Mouse (Mus musculus) bone marrow, adult 2 months (tissue): ENCODE measurements around the gene Itgb3bp. TPM values are rescaled to one million over a fixed set of nuclear protein-coding genes. Genes with fewer than 3 reads are reported as not detected.

Source experiments
- H3K27ac ChIP-seq: fragments of 200-500 bp; 2 replicates; pipeline ENCODE4 v1.5.1; 2012; ENCODE audit warnings: low read depth, mild to moderate bottlenecking, control low read depth, inconsistent platforms, low read length; ENCODE audit not compliant: control insufficient read depth, poor library complexity, insufficient read depth
- H3K4me1 ChIP-seq: fragments of 200-500 bp; 2 replicates; pipeline ENCODE4 v1.6.1; 2011; ENCODE audit warnings: low read length; ENCODE audit not compliant: control insufficient read depth, insufficient read depth
- H3K4me3 ChIP-seq: fragments of 200-500 bp; replicated peaks from 2 replicates; pipeline ENCODE3; 2011; ENCODE audit warnings: mild to moderate bottlenecking, low read depth, low read length, control low read depth; ENCODE audit not compliant: control insufficient read depth
- CTCF ChIP-seq: fragments of 200-500 bp; IDR thresholded peaks from 2 replicates; pipeline ENCODE4 v1.5.1; 2011; ENCODE audit warnings: low read length, control low read depth; ENCODE audit not compliant: control insufficient read depth, insufficient read depth
- POLR2A ChIP-seq: fragments of 200-500 bp; IDR thresholded peaks from 2 replicates; pipeline ENCODE4 v1.6.1; 2011; ENCODE audit warnings: low read depth, mild to moderate bottlenecking, control low read depth, low read length, borderline replicate concordance; ENCODE audit not compliant: control insufficient read depth
- WGBS: fragments of 180-500 bp; shearing (Covaris S2); methylation state at CpG from one replicate; pipeline ENCODE4 v1.1.7; 2018; 5-methylcytosine and 5-hydroxymethylcytosine counted together
- polyA plus RNA-seq: library from polyadenylated mRNA; stranded (reverse); fragments of >200 nt; gene quantifications from 2 replicates; pipeline ENCODE4 v1.2.4, GENCODE M21; 2011; ENCODE audit warnings: low replicate concordance; ENCODE audit not compliant: missing spikeins, insufficient read depth, insufficient read length

The Itgb3bp gene
- polyA plus RNA-seq, 1 experiment = 8.9 TPM

DNA sequence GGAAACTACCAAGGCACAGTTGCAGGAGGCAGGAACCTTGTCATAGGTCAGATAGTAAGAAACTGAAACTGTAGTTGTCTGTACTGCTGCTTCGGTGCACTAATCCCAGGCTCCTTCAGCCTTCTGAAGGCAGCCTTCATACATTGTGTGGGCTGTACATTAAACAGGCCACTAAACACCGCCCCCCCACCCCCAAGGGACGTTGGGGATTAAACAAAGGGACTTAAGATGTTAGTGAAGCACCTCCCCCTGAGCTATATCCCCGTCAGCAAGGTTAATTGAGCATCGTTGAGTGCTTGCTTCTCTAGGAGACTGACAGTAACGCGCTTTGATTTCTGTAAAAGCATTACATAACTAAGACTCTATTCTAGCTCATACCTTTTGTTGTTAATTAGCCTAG is 189.8 kb downstream of the Itgb3bp start:
- H3K27ac ChIP-seq = no peak overlapping the region
- WGBS = 90% methylated on average over 7 of the region's 7 CpGs
- no peak overlapping the region for H3K4me3 ChIP-seq
- H3K4me1 ChIP-seq = no peaks in the 10 kb centered on the region
- no peak for TF ChIP-seq CTCF
- TF ChIP-seq POLR2A = no peak

GRCm38 (mm10) chr4:99725914-99726451 is 203.6 kb downstream of the Itgb3bp start:
- Histone ChIP-seq H3K4me1 (no peaks in the 10 kb centered on the region), H3K27ac (no peak overlapping the region), H3K4me3 (no peak overlapping the region)
- TF ChIP-seq CTCF (no peak), POLR2A (no peak)
- 65% methylated on average over 8 of the region's 8 CpGs for WGBS

GRCm38 (mm10) chr4:99724331-99724730 is 205.3 kb downstream of the Itgb3bp start:
- Histone ChIP-seq H3K4me3 (no peak overlapping the region), H3K27ac (no peak overlapping the region), H3K4me1 (no peaks in the 10 kb centered on the region)
- WGBS = 89% methylated on average over 4 of the region's 4 CpGs
- no peak for TF ChIP-seq POLR2A
- no peak for TF ChIP-seq CTCF

DNA sequence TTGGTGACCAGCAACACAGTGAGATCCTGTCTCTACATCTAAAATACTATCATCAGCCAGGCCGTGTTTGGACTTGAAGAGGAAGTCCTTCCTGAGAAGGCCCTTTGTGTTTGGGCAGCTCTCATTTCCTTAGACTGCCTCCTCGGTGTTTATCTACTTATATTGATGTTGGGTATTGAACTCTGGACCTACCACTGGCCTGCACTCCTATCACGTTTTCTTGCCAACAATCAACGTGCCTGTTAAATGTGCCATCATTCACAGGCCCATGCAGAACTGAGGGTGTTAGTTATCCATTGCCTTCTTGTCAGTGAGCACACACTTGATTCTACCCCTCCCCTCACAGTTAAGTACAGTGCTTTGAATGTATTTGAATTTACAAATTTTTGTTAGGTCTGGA is 211.7 kb downstream of the Itgb3bp start:
- 69% methylated on average over 4 of the region's 4 CpGs for WGBS
- H3K4me3 ChIP-seq = no peak overlapping the region
- no peaks in the 10 kb centered on the region; the same call in none of the 2 replicates for H3K4me1 ChIP-seq
- TF ChIP-seq POLR2A = no peak
- no peak for TF ChIP-seq CTCF
- no peak overlapping the region for H3K27ac ChIP-seq

- TF ChIP-seq POLR2A (no peak), CTCF (no peak)
- Histone ChIP-seq H3K4me1 (no peaks in the 10 kb centered on the region; the same call in none of the 2 replicates), H3K4me3 (peak overlapping the region; percentile 87), H3K27ac (peak overlapping the region; percentile 47; the same call in 1 of the 2 replicates)
- 10% methylated on average over 25 of the region's 25 CpGs for WGBS
Measured at GRCm38 (mm10) chr4:99715783-99716416, 213.7 kb downstream of the Itgb3bp start.

Other genes starting within 250 kb of the Itgb3bp start
- 4.0 and 6.1 TPM in 2 replicates for gene Alg6, start 214.1 kb downstream of the Itgb3bp start, polyA plus RNA-seq
- gene Efcab7, start 100.6 kb downstream of the Itgb3bp start, polyA plus RNA-seq = 2.7 and 2.9 TPM in 2 replicates
- 5.3 and 9.3 TPM in 2 replicates for gene Pgm1, start 399 bp downstream of the Itgb3bp start, polyA plus RNA-seq
- gene Ror1, start 166.0 kb upstream of the Itgb3bp start, polyA plus RNA-seq = not detected in 2 replicates